Mouse (Mus musculus) lung, postnatal 10 days (tissue): ENCODE data around the gene Dchs1.
"Not testable (repeated sequence)": the region's sequence is repeated elsewhere in the genome, so short reads cannot be mapped to it uniquely, and the experiment has no call there.

Experiments used
- DNase-seq: peaks from one replicate; pipeline ENCODE4 v3.0.0; 2021

Gene Dchs1

DNA sequence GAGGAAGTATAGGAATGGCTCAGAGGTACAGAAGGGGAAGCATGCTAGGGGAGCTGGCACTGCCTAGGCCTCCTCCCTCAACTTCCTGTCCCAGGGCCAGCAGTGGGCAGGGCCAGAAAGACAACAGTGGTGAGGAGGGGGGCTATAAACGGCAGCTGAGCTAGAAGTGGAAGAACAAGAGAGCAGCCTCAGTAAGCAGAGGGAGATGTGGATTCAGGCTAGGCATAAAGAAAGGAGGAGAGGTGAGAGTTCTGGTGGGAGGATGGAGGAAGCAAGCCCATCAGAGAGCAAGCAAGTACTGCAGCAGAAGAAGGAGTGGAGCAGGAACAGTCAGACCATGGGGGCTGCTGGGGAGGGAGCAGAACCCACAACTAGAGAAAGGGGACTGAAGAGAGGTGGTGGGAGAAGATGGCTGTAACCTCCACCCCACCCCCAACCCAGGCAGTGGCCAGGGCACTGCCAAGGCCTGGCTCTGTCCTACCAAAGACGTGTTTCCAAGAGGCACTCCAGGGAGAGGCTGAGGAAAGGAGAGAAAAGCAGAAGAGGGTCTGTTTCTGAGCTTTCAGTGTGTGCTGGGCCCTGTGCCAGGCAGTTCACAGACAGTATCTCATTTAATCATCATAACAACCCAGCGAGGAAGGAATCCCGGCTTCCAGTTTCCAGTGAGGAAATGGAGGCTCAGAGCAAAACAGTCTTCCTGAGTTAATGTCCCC, 8.7 kb downstream of the Dchs1 start:
- peak; percentile 81 for DNase-seq

DNA sequence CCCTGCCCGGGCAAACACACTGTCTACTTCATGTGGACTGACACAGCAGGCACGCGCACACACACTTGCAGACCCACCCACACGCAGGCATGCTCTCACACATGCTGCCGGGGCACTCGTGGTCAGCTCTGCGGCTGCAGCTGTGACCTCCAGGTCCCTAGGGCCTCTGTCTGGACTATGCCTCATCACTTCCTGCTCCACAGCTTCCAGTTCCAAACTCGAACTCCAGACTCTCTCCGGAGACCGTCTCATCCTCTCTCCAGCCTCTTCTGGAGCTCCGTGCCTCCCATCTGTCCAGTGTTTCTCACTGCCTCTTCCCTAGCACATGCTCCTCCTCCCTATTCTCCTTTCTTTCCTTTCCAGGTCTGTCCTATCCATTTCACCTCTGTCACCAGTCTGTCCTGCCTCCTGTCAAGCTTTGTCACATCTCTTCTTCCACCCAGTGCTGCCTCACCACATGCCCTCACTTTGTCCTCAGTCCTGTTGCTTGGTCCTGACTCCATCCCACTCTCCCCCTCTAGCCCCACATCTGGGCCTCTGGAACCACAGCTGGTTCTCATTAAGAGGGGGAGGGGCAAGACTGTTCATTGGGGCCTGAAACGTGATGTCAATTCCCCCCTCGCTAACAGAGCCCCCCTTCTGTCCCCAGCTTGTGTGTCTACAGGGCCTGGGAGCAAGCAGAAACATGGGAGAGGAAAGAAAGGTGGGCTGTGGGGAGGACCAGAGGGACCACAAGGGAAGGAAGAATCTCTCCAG, 9.5 kb downstream of the Dchs1 start:
- peak; percentile 78 for DNase-seq

DNA sequence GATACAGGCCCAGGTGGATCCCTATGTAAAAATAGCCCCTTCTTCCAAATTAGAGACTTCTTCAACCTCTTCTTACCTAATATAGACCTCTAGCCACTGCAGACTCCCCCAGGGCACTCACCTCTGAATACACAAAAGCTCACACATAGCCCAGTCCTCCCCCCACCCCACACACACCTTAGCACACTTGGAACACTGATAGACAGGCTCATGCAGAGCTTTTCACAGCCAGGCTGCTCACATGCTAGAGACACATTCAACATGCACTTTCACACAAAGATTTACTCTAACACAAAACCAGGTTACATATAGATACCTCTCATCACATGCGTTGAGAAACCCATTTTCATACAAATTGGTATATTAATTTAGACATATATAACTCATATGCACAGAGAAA, 10.1 kb downstream of the Dchs1 start:
- DNase-seq = no peak

- DNase-seq = no peak
Observed at GRCm38 (mm10) chr7:105776026-105776425, 11.4 kb downstream of the Dchs1 start.

DNA sequence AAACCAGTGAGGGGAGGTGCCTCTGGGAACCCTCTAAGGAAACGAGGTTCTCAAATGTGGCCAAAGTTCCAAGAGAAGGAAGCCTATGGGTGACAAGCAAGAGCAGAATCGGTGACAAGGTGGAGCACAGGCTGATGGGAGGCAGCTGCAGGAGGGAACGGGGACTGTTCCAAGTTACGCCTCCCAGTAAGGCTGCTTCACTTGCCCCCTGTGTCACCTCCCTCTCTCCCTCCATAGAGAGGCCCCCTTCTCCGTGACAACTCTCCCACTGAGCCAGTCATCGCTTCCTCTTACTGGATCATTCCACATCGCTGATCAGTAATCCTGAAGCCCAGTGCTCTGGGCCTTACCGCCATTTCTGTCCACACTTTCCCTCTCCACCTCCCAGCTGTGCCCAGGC, 12.8 kb downstream of the Dchs1 start:
- DNase-seq = peak; percentile 30

GRCm38 (mm10) chr7:105773041-105773440, 14.4 kb downstream of the Dchs1 start:
- DNase-seq = peak; percentile 29

DNA sequence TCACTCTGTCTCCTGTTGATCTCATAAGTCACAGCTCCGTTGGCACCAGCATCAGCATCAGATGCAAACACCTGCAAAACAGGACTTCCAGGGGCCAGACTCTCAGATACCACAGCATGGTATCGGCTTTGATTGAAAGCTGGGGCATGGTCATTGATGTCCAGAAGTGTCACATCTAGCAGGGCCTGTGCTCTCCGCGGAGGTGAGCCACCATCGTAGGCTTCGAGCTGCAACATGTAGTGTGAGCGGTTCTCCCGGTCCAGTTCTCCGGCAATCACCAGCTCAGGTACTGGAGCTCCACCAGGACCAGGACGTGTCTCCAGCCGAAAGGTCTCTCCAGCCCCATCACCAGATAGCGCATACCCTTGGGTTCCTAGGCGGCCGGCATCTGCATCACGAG, 15.1 kb downstream of the Dchs1 start:
- no peak for DNase-seq

DNA sequence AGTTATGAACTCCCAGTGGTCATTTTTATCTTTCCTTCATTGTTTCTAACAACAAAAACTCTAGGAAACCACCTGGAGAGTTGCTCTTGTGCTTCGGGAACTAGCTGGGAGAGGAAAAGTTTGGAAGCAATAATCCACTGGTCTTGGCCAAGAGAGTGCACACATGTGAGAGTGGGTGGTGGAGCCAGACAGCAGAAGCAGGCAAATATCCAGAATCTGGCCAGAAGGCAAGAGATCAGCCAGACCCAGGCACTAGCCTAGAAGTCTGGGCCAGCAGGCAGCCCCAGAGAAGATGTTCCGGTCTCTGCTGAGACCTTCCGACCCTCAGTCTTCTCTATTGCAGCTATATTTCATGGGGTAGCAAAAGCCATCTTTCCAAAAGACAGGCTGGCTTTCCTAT, 17.5 kb downstream of the Dchs1 start:
- no peak for DNase-seq

GRCm38 (mm10) chr7:105767729-105768165, 19.7 kb downstream of the Dchs1 start:
- peak; percentile 55 for DNase-seq

DNA sequence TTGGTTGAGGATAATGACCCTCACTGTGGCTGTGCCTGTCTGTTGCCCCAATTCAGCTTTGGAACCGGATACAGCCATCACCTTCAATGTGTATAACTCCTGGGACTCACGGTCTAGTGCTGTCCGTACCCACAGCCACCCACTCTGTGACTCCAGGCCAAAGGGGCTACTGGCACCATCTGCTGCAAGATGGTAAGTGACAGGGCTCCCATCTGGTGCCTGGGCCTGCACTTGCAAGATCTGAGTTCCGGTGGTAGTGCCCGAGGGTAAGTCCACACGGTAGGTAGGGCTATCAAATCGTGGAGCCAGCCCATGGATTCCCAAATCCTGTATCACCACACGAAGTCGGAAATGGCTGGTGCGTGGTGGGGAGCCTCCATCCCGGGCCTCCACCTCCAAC, 23.1 kb downstream of the Dchs1 start:
- no peak for DNase-seq

GRCm38 (mm10) chr7:105762517-105763270, 24.8 kb downstream of the Dchs1 start:
- DNase-seq = no peak

GRCm38 (mm10) chr7:105761813-105762484, 25.5 kb downstream of the Dchs1 start:
- DNase-seq = no peak

DNA sequence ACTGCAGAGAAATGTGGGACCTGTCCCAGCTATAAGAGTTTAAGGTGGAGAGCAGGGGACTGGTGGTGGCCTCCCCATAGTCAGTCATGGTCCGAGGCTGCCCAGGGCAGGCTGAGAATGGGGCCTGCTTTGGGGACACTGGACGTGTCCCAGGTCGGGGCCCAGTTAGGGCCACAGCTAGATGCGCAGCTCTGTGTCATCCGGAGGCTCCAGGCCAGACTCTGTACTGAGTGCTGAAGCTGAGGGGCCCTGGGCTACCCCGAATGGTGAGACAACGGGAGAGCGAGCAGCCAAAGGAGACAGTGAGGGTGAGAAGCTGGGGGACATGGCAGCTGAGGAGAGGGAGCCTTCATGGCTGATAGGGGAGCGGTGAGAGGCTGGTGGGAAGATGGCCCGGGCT, 34.2 kb downstream of the Dchs1 start:
- DNase-seq = no peak

GRCm38 (mm10) chr7:105752716-105753115, 34.7 kb downstream of the Dchs1 start:
- no peak for DNase-seq

- DNase-seq = peak; percentile 97
Observed at GRCm38 (mm10) chr7:105751491-105752433, 35.7 kb downstream of the Dchs1 start, which contains the start of gene Tpp1. Gene Tpp1, minus strand, starts transcription at chr7:105752235.

DNA sequence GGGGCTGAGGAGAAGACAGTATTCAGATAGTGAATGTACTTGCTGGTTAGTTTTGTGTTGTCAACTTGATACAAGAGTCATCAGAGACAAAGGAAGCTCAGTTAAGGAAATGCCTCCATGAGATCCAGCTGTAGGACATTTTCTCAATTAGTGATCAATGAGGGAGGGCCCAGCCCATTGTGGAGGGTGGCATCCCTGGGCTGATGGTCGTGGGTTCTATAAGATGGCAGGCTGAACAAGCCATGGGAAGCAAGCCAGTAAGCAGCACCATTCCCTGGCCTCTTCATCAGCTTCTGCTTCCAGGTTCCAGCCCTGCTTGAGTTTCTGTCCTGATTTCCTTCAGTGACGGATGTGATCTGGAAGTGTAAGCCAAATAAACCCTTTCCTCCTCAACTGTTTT, 39.7 kb downstream of the Dchs1 start:
- DNase-seq = no peak

GRCm38 (mm10) chr7:105743926-105744590, 43.4 kb downstream of the Dchs1 start, which contains the start of gene Taf10:
Gene Taf10, minus strand, starts transcription at chr7:105744361.
- DNase-seq = peak; percentile 92

GRCm38 (mm10) chr7:105743246-105743925, 44.1 kb downstream of the Dchs1 start:
- DNase-seq = not testable (repeated sequence)

DNA sequence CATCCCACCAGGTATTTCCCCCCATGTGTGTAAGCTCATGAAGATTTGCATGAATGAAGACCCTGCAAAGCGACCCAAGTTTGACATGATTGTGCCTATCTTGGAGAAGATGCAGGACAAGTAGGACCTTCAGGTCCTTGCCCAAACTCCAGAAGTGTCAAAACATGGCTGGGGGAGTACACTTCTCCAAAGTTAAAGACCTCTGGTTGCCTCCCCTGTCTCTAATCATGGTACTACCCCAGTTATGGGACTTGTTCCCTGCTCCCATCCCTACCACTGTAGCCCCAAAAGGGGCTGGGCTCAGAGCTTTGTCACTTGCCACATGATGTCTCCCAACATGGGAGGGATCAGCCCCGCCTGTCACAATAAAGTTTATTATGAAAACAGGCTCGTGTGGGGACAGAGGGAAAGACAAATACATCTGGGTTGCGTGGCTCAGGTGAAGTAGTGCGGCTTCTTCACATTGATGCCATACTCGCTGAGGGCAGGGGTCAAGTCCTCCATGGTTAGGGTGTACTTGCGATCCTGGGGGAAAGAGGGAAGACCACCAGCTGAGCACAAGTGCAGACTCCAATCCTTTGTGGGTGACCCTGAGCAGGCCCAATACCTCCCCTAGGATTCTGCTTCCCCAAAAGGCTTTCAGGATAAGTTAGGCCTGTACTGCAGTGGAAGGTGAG, 44.8 kb downstream of the Dchs1 start:
- not testable (repeated sequence) for DNase-seq

DNA sequence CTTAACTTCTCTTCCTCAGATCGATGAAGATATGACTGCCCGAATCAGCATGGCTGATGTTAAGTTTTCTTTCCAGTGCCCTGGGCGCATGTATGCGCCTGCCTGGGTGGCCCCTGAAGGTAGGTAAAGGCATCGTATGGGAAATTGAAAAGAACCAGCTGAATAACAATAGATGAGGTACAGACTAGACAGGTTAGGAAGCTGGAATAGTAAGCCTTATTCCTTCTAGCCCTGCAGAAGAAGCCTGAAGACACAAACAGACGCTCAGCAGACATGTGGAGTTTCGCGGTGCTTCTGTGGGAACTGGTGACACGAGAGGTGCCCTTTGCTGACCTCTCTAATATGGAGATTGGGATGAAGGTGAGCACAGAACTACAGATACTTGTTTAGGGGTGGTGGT, 45.5 kb downstream of the Dchs1 start:
- no peak for DNase-seq
